Mouse (Mus musculus) telencephalon, adult 2 months (tissue): ENCODE measurements at regions not wholly inside any gene's neighbourhood (a gene's known extent, or its start where the extent isn't known, plus 50 kb on each side); places are given as distances from the start of the nearest gene placed in this dataset.

ENCODE experiments used
- DNase-seq: peaks from one replicate; pipeline ENCODE4 v3.0.0-alpha.2; 2011; ENCODE audit warnings: low read depth, low spot score

DNA sequence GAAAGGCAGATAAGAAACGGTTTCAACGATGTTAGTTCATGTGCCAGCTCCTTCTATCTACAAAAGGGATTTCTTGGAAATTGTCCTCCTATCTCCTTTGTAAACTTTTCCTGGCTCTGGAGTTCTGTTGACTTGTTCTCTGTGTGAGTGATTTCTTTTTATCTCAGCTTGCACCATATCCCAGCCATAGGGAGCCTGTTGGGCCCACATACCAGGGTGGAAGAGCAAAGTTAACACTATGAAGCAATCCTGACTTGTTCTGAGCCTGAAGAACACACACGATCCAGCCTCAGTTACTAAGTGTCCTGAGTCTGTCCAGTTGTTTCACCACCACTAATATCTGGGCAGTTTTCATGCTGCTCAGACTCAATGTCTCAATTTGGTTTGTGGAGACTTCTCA, 192.1 kb upstream of the Ptbp2 start:
- no peak for DNase-seq

GRCm38 (mm10) chr3:119958799-119959467, 174.7 kb upstream of the Ptbp2 start:
- no peak for DNase-seq

GRCm38 (mm10) chr3:119957529-119957928, 173.3 kb upstream of the Ptbp2 start:
- no peak for DNase-seq

- DNase-seq: peak; percentile 72
These were observed 171.7 kb upstream of the Ptbp2 start for GRCm38 (mm10) chr3:119955745-119956615.

- no peak for DNase-seq
These were observed 166.5 kb upstream of the Ptbp2 start for GRCm38 (mm10) chr3:119950721-119951120.

DNA sequence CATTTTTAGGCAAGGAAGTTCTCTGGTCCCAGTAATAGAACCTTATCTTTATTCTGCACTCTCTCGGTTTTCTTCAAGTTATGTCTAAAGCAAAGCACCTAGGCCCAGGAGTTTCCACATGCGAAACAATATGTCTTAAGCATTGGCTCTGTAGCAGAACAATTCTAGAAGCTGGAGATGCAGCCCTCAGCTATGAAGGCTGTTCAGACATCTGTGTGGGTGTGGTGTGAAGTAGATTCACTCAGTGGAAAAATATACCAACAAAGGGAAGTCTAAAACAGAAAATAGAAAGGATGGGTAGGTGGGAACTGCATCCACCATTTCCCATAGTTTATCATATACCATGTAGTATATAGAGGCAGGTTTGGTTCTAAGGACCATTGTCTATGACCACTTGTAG, 165.8 kb upstream of the Ptbp2 start:
- DNase-seq: peak; percentile 70

DNA sequence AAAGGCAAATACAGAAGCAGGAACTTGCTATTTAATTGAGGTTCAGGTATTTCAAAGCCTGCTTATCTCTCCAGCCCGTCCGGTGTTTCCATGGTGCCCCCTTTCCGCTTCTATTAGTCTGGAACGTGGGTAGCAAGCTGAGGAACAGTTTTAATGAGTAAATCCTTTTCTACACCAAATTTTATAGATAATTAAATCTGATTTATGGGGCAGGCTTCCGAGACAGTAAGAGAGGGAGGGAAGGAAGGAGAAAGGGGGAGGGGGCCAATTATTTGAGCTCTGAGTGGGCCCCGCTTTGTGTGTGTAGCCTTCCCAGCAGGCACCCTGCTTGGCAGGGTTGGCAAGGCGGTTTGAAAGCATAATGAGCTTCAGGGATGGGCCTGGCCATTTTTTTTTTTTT, 165.4 kb upstream of the Ptbp2 start:
- DNase-seq: no peak

DNA sequence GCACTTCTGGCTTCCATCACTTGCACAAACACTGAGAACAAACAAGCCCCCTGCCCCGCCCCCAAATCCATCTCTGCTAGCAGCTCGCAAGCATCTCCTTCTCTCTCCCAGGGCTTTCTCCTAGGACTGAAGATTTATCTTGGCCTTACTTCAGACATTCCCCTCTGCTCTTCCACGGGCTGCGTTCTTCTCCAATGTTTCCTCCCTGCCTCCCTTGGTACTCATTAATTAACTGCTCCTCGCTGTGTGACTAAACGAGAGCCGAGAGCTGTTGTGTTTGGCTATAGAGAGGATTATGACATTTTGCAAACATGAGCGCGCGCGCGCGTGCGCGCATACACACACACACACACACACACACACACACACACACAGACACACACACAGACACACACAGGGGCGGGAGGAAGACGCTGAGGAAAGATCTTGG, 164.8 kb upstream of the Ptbp2 start:
- DNase-seq: no peak

GRCm38 (mm10) chr3:119947126-119947525, 162.9 kb upstream of the Ptbp2 start:
- no peak for DNase-seq

GRCm38 (mm10) chr3:119944115-119944514, 159.8 kb upstream of the Ptbp2 start:
- DNase-seq: no peak

DNA sequence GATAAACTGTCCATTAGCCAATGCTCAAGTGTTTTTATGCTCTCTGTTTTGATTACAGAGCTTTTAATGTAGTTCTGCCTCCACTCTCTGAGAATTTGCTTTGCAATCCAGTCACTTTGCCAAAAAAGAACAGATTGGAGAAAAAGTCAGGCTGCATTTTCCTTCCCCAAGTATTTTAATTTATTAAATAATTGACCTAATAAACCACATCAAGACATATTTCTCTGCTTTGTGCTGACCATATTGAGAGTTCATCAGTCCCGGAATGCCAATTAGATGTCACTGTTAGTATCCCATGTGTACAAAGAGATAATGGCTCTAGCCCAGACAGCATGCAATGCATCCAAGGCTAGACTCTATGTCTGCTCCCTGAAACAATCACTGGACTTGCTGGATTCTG, 154.8 kb upstream of the Ptbp2 start:
- no peak for DNase-seq

DNA sequence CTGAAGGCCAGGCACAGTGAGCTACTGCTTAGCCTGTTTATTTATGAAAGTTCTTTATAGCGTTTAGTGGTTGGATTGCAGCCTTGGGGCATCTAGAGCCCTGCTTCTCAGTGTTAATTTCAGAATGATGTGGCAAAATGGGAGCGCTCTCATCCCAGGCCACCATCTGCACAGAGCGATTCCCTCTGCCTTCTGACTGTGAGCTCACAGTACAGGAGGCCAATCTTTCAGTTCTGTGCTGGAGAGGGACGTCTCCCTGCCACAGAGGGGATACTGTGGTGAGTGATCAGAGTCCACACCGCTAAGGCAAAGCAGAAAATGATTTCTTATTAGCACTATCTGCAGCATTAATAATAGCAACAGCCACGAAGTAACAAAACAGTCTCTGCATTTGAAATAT, 154.2 kb upstream of the Ptbp2 start:
- DNase-seq: no peak

DNA sequence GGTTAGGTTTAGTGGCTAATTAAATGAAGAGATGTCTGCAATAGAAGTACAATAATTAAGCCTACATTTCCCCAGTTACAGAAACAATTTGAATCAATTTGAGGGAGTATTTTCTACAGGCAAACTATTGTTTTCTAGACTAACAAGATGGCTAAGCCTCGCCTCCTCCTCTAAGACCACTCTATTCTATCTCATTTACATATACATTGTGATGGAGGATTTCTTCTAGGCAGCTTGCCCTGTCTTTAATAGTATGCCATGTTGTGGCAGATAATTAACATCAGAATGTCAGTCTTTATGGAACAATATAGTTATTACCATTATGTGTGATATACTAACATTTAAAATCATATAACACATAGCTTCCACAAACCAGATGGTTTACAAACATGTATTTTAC, 152.3 kb upstream of the Ptbp2 start:
- no peak for DNase-seq

- DNase-seq: no peak
These were observed 148.8 kb upstream of the Ptbp2 start for GRCm38 (mm10) chr3:119933049-119933511.

- DNase-seq: no peak
These were observed 144.0 kb upstream of the Ptbp2 start for GRCm38 (mm10) chr3:119928281-119928680.

DNA sequence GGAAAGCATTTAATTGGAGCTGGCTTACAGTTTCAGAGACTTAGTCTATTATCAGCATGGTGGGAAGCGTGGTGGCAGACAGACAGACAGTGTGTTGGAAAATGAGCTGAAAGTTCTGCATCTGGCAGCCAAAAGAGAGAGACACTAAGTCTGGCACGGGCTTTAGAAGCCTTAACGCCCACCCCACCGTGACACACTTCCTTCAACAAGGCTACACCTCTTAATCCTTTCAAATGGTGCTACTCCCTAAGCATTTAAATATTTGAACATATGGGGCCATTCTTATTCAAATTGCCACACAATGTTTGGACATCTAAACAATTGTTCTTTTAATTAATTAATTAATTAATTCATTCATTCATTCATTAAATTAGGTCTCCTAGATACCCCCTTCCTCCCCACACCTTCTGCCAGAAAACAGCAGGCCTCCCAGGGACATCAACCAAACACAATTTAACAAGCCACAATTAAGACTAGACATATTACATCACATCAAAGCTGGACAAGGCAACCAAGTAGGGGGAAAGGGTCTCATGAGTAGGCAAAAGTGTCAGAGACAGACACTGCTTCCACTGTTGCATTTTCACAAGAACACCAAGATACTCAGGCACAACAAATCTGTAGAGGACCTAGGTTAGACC, 135.4 kb upstream of the Ptbp2 start:
- no peak for DNase-seq

DNA sequence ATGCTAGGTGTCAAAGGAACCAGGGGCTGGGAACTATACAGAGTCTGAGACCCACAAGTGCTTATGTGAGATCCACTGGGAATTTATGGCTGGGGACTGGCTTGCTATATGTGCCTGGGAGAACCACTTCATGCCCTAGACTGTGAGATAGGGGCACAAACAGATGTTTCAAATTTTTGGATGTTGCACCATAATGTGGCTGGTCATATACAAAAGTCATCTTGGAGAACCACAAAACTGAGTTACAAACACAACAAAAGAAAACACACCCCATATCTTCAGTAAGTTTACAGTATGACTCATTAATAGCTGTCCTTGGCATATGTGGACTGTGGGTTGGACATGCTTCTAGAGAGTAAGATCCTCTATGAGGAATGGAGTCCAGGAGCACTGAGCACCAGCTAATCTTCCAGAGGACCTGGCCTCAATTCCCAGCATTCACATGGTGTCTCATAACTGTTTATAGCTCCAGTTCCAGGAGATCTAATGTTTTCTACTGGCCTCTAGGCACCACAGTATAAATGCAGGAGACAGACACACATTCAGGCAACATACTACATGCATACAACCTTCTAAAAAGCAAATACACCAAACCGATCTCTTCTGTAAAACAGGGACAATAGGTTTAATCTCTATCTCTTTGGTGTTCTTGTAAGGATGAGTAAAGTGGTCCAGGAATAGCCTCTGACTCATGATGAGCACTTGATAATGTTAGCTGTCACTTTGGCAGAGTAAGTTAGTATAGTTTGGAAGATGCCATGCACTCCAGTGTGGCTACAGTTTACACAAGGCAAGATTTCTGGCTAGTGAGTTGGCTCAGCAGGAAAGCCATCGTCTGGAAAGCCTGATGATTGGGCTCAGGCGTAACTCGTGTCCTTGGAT, 132.0 kb upstream of the Ptbp2 start:
- no peak for DNase-seq

- no peak for DNase-seq
These were observed 127.3 kb upstream of the Ptbp2 start for GRCm38 (mm10) chr3:119911532-119911931.

DNA sequence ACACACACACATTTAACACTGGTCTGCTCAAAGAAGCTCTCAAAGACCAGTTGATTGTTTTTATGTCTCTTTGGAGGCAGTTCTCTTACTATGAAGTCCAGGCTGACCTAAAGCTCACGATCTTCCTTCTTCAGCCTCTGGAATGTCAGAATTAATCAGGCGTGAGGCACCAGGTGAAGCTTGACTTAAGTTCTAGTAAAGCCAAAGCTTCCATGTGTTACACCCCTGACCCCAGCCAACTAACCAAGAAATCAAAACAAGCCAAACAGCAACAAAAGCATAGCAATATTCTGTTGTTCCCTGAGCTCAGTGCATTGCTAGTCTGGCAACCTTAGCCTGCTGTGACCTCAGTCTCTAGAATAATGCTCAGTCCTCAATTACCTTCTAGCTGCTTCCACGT, 120.0 kb upstream of the Ptbp2 start:
- DNase-seq: no peak

DNA sequence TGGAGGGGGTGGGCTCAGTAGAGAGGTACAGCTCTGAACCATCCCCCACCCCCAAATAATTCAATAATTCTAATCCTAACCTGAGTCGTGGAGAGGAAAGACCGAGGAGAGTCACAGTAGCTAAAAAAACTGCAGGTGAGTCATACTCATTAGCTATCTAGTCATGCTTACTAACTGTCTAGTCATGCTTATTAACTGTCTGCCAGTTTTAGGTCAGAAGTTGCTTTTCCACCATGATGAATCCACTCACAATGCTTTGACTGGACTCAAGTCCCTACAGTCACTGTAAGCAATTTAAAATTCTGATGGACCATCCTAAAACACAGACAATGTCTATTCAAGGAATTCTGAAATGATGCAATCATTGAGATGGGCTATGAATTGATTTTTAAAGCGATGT, 110.9 kb upstream of the Ptbp2 start:
- DNase-seq: no peak

DNA sequence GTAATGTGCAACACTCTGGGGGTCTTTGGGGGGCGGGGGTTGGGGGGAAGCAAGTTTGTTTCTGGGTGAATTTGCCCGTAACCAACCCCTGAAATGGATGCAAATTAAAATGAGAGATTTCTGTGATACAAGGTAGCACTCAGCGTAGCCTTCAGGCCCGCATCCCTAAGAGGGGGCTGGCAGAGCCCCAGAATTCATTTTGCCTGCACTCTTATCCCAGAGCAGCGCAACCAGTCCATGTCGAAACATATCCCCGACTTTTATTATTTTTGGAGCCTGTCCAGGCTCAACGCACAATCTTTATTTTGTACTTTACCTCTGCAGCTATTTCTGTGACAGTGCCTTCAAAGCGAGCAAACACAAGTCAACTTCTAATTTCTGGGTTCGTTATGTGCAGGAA, 109.8 kb upstream of the Ptbp2 start:
- DNase-seq: no peak
